Mouse (Mus musculus) frontal cortex, postnatal 10 days (tissue): ENCODE measurements at regions not wholly inside any gene's neighbourhood (a gene's known extent, or its start where the extent isn't known, plus 50 kb on each side); places are given as distances from the start of the nearest gene placed in this dataset.
A peak's percentile ranks its signal among the peaks of the same experiment; 100 is the strongest.

ENCODE experiments used
- DNase-seq, 2 experiments: peaks; one replicate each; pipeline ENCODE4 v3.0.0; 2022; ENCODE audit warnings: low spot score in 2 of 2, mixed read lengths in 1 of 2

GRCm38 (mm10) chrX:143996716-143997115 is 63.6 kb upstream of the Dcx start:
- DNase-seq: peak; percentile 3 to 16
